Mouse (Mus musculus) embryonic facial prominence, embryonic 15.5 days (tissue): ENCODE data around the gene Cnot4. TPM values are rescaled to one million over a fixed set of nuclear protein-coding genes. Genes with fewer than 3 reads are reported as not detected.
"Not testable (repeated sequence)": the region's sequence is repeated elsewhere in the genome, so short reads cannot be mapped to it uniquely, and the experiment has no call there.

Experiments
- ATAC-seq: fragments of 200-750 bp; cut with Nextera tagmentation; 2 replicates; pipeline ENCODE4 v1.8.0; 2017; ENCODE audit warnings: low read depth, moderate TSS enrichment; ENCODE audit not compliant: insufficient number of reproducible peaks, low FRiP score, low TSS enrichment
- H3K27ac ChIP-seq: fragments of 300-500 bp; sonication (generic); replicated peaks from 2 replicates; pipeline ENCODE4 v1.5.1; 2015; ENCODE audit warnings: mild to moderate bottlenecking, inconsistent platforms
- H3K27me3 ChIP-seq: fragments of 300-500 bp; sonication (generic); 2 replicates; pipeline ENCODE4 v1.6.1; 2015; ENCODE audit warnings: inconsistent platforms
- H3K36me3 ChIP-seq: fragments of 300-500 bp; sonication (generic); 2 replicates; pipeline ENCODE4 v1.6.1; 2015; ENCODE audit warnings: mild to moderate bottlenecking, inconsistent platforms
- H3K4me1 ChIP-seq: fragments of 300-500 bp; sonication (generic); 2 replicates; pipeline ENCODE4 v1.6.1; 2015; ENCODE audit warnings: inconsistent platforms
- H3K4me2 ChIP-seq: fragments of 300-500 bp; sonication (generic); replicated peaks from 2 replicates; pipeline ENCODE4 v1.6.1; 2015; ENCODE audit warnings: mild to moderate bottlenecking, inconsistent platforms
- H3K4me3 ChIP-seq: fragments of 300-500 bp; sonication (generic); replicated peaks from 2 replicates; pipeline ENCODE4 v1.5.1; 2015; ENCODE audit warnings: mild to moderate bottlenecking, inconsistent platforms
- H3K9ac ChIP-seq: fragments of 300-500 bp; sonication (generic); 2 replicates; pipeline ENCODE4 v1.6.1; 2015; ENCODE audit warnings: inconsistent platforms
- H3K9me3 ChIP-seq: fragments of 300-500 bp; sonication (generic); replicated peaks from 2 replicates; pipeline ENCODE4 v1.6.1; 2016; ENCODE audit warnings: inconsistent platforms
- WGBS: fragments of 180-500 bp; shearing (Covaris S2); methylation state at CpG from one replicate; pipeline ENCODE4 v1.1.7; 2015; 5-methylcytosine and 5-hydroxymethylcytosine counted together
- polyA plus RNA-seq: library from polyadenylated mRNA; unstranded; fragments of >200 nt; fragmentation: Nextera tagmentation; extraction: Ambion mirVana; gene quantifications from 2 replicates; pipeline ENCODE4 v1.2.1, GENCODE M21; 2015

The Cnot4 gene
- 29.3 and 29.7 TPM in 2 replicates for polyA plus RNA-seq

- Histone ChIP-seq H3K27ac (peak within 1 kb of the TSS; percentile 95), H3K4me2 (peak within 1 kb of the TSS; percentile 82), H3K9ac (peak within 1 kb of the TSS; percentile 66), H3K27me3 (no peaks in the 10 kb centered on the region), H3K36me3 (no peaks in the 10 kb centered on the region), H3K9me3 (no peaks in the 10 kb centered on the region), H3K4me3 (peak within 1 kb of the TSS; percentile 64), H3K4me1 (peaks cover 12% of the 10 kb centered on the region; the same call in 1 of the 2 replicates)
- under 1% methylated on average over 55 of the region's 55 CpGs for WGBS
- peak; percentile 100 for ATAC-seq
Observed at GRCm38 (mm10) chr6:35133579-35134488, at the start of gene Cnot4. Gene Cnot4, minus strand, starts transcription at chr6:35133724.

- not testable (repeated sequence) for ATAC-seq, H3K4me2 ChIP-seq, H3K27me3 ChIP-seq, H3K9ac ChIP-seq, H3K36me3 ChIP-seq, H3K27ac ChIP-seq, H3K9me3 ChIP-seq, H3K4me1 ChIP-seq, H3K4me3 ChIP-seq
- 94% methylated on average over 3 of the region's 3 CpGs for WGBS
Observed at GRCm38 (mm10) chr6:35179299-35179698, 45.8 kb upstream of the Cnot4 start.

- H3K4me2 ChIP-seq = peak overlapping the region; percentile 81
- no peaks in the 10 kb centered on the region for H3K9me3 ChIP-seq
- H3K4me1 ChIP-seq = peaks cover 4% of the 10 kb centered on the region; the same call in 1 of the 2 replicates
- no peaks in the 10 kb centered on the region for H3K36me3 ChIP-seq
- H3K27ac ChIP-seq = peak overlapping the region; percentile 92
- peak overlapping the region; percentile 89 for H3K4me3 ChIP-seq
- H3K9ac ChIP-seq = peak overlapping the region; percentile 84
- ATAC-seq = peak; percentile 49
- under 1% methylated on average over 67 of the region's 69 CpGs for WGBS
- no peaks in the 10 kb centered on the region for H3K27me3 ChIP-seq
Observed at GRCm38 (mm10) chr6:35177650-35178272, 44.2 kb upstream of the Cnot4 start.

- H3K36me3 ChIP-seq = no peaks in the 10 kb centered on the region
- H3K27ac ChIP-seq = peak within 1 kb of the TSS; percentile 92
- peak within 1 kb of the TSS; percentile 84 for H3K9ac ChIP-seq
- no peaks in the 10 kb centered on the region for H3K9me3 ChIP-seq
- H3K4me1 ChIP-seq = peaks cover 4% of the 10 kb centered on the region; the same call in 1 of the 2 replicates
- peak within 1 kb of the TSS; percentile 81 for H3K4me2 ChIP-seq
- peak; percentile 91 for ATAC-seq
- no peaks in the 10 kb centered on the region for H3K27me3 ChIP-seq
- WGBS = 3% methylated on average over 34 of the region's 34 CpGs
- H3K4me3 ChIP-seq = peak within 1 kb of the TSS; percentile 89
Observed at GRCm38 (mm10) chr6:35176979-35177649, 43.6 kb upstream of the Cnot4 start, which contains the start of gene Nup205. Gene Nup205, plus strand, starts transcription at chr6:35177421.

- no peaks in the 10 kb centered on the region for H3K36me3 ChIP-seq
- 79% methylated on average over 4 of the region's 4 CpGs for WGBS
Observed at GRCm38 (mm10) chr6:35173181-35173580, 39.7 kb upstream of the Cnot4 start.

GRCm38 (mm10) chr6:35172028-35172427 is 38.5 kb upstream of the Cnot4 start:
- H3K4me1 ChIP-seq, H3K4me3 ChIP-seq, H3K9me3 ChIP-seq, H3K9ac ChIP-seq, H3K36me3 ChIP-seq, H3K4me2 ChIP-seq, ATAC-seq, H3K27ac ChIP-seq, H3K27me3 ChIP-seq: not testable (repeated sequence)
- 68% methylated on average over 3 of the region's 3 CpGs for WGBS

More at GRCm38 (mm10) chr6:35173181-35173580, 39.7 kb upstream of the Cnot4 start:
- no peaks in the 10 kb centered on the region for H3K27me3 ChIP-seq
- no peak overlapping the region for H3K27ac ChIP-seq
- ATAC-seq = no peak
- no peak overlapping the region for H3K9ac ChIP-seq
- H3K4me1 ChIP-seq = no peaks in the 10 kb centered on the region
- no peak overlapping the region for H3K4me3 ChIP-seq
- no peaks in the 10 kb centered on the region for H3K9me3 ChIP-seq
- H3K4me2 ChIP-seq = no peak overlapping the region

- ATAC-seq = no peak
- WGBS = 75% methylated on average over 4 of the region's 4 CpGs
- H3K36me3 ChIP-seq = no peaks in the 10 kb centered on the region
- H3K9ac ChIP-seq = no peak overlapping the region
- no peak overlapping the region for H3K4me3 ChIP-seq
- no peak overlapping the region for H3K4me2 ChIP-seq
- no peak overlapping the region for H3K27ac ChIP-seq
- H3K9me3 ChIP-seq = no peaks in the 10 kb centered on the region
- no peaks in the 10 kb centered on the region for H3K4me1 ChIP-seq
- no peaks in the 10 kb centered on the region for H3K27me3 ChIP-seq
Observed at GRCm38 (mm10) chr6:35169250-35169649, 35.7 kb upstream of the Cnot4 start.

- H3K27me3 ChIP-seq = no peaks in the 10 kb centered on the region
- no peak overlapping the region for H3K9ac ChIP-seq
- H3K4me2 ChIP-seq = no peak overlapping the region
- no peaks in the 10 kb centered on the region for H3K36me3 ChIP-seq
- H3K4me1 ChIP-seq = no peaks in the 10 kb centered on the region
- no peak overlapping the region for H3K4me3 ChIP-seq
- no peak overlapping the region for H3K27ac ChIP-seq
- no peaks in the 10 kb centered on the region for H3K9me3 ChIP-seq
- ATAC-seq = no peak
Observed at GRCm38 (mm10) chr6:35154540-35154939, 21.0 kb upstream of the Cnot4 start.

- Histone ChIP-seq H3K4me2 (no peak overlapping the region), H3K4me1 (no peaks in the 10 kb centered on the region), H3K27me3 (no peaks in the 10 kb centered on the region), H3K9ac (no peak overlapping the region), H3K36me3 (no peaks in the 10 kb centered on the region), H3K27ac (no peak overlapping the region), H3K9me3 (0 out of 2 replicates have a peak, but pooled peaks cover 5% of the 10 kb centered on the region), H3K4me3 (no peak overlapping the region)
- WGBS = 85% methylated on average over 3 of the region's 3 CpGs
- no peak for ATAC-seq
Observed at GRCm38 (mm10) chr6:35147726-35148422, 14.3 kb upstream of the Cnot4 start.

- H3K9ac ChIP-seq = no peak overlapping the region
- H3K27me3 ChIP-seq = no peaks in the 10 kb centered on the region
- H3K9me3 ChIP-seq = 0 out of 2 replicates have a peak, but pooled peaks cover 5% of the 10 kb centered on the region
- no peaks in the 10 kb centered on the region for H3K36me3 ChIP-seq
- H3K4me1 ChIP-seq = no peaks in the 10 kb centered on the region
- WGBS = 81% methylated on average over 2 of the region's 2 CpGs
- no peak overlapping the region for H3K27ac ChIP-seq
- no peak for ATAC-seq
- H3K4me2 ChIP-seq = no peak overlapping the region
- H3K4me3 ChIP-seq = no peak overlapping the region
Observed at GRCm38 (mm10) chr6:35145569-35145968, 12.0 kb upstream of the Cnot4 start.
